Mouse (Mus musculus) megakaryocyte, adult 5-6 weeks (primary cell): ENCODE data around the gene Fam193b. TPM values are rescaled to one million over a fixed set of nuclear protein-coding genes. Genes with fewer than 3 reads are reported as not detected.
A peak's percentile ranks its signal among the peaks of the same experiment; 100 is the strongest.
"Not testable (repeated sequence)": the region's sequence is repeated elsewhere in the genome, so short reads cannot be mapped to it uniquely, and the experiment has no call there.

Experiments
- ATAC-seq: 2 replicates; pipeline ENCODE4 v1.8.0; 2016; ENCODE audit warnings: mild to moderate bottlenecking, inconsistent platforms; ENCODE audit not compliant: poor library complexity, severe bottlenecking
- total RNA-seq, 2 experiments: library from RNA; stranded (forward) in 1 of 2; stranded (reverse) in 1 of 2; fragments of 153-499, 151-499 nt in 1 of 2; fragments of 221-1000, 200-1000 nt in 1 of 2; gene quantifications; 2 replicates each; pipeline versions ENCODE4 v1.2.3 to v1.2.4; 2015 to 2017

The Fam193b gene
- total RNA-seq (2015) = 29.7 and 35.4 TPM in 2 replicates
- total RNA-seq (2017) = 19.1 and 26.4 TPM in 2 replicates

GRCm38 (mm10) chr13:55571027-55571751 lies at the start of gene Fam193b:
Gene Fam193b, minus strand, starts transcription at chr13:55571120.
- ATAC-seq = peak; percentile 99

- no peak for ATAC-seq
Observed at GRCm38 (mm10) chr13:55620275-55620674, 49.4 kb upstream of the Fam193b start.

- ATAC-seq = no peak
Observed at GRCm38 (mm10) chr13:55619328-55619727, 48.4 kb upstream of the Fam193b start.

GRCm38 (mm10) chr13:55613471-55613870 lies 42.6 kb upstream of the Fam193b start:
- no peak for ATAC-seq

- ATAC-seq = no peak
Observed at GRCm38 (mm10) chr13:55611996-55612395, 41.1 kb upstream of the Fam193b start.

- no peak for ATAC-seq
Observed at GRCm38 (mm10) chr13:55607624-55608006, 36.7 kb upstream of the Fam193b start.

GRCm38 (mm10) chr13:55606899-55607623 lies 36.1 kb upstream of the Fam193b start:
- no peak for ATAC-seq

GRCm38 (mm10) chr13:55604606-55605005 lies 33.7 kb upstream of the Fam193b start:
- no peak for ATAC-seq

GRCm38 (mm10) chr13:55601611-55602010 lies 30.7 kb upstream of the Fam193b start:
- ATAC-seq = peak; percentile 58

GRCm38 (mm10) chr13:55600657-55601056 lies 29.7 kb upstream of the Fam193b start:
- peak; percentile 66 for ATAC-seq

- ATAC-seq = peak; percentile 97
Observed at GRCm38 (mm10) chr13:55599566-55600540, 28.9 kb upstream of the Fam193b start, which contains the start of gene B4galt7. Gene B4galt7, plus strand, starts transcription at chr13:55599896.

- no peak for ATAC-seq
Observed at GRCm38 (mm10) chr13:55596802-55597201, 25.9 kb upstream of the Fam193b start.

- no peak for ATAC-seq
Observed at GRCm38 (mm10) chr13:55595375-55595774, 24.5 kb upstream of the Fam193b start.

- no peak for ATAC-seq
Observed at GRCm38 (mm10) chr13:55593254-55593747, 22.4 kb upstream of the Fam193b start.

GRCm38 (mm10) chr13:55592512-55593253 lies 21.8 kb upstream of the Fam193b start:
- peak; percentile 100 for ATAC-seq

GRCm38 (mm10) chr13:55591961-55592490 lies 21.1 kb upstream of the Fam193b start:
- ATAC-seq = no peak

GRCm38 (mm10) chr13:55578086-55578485 lies 7.2 kb upstream of the Fam193b start:
- no peak for ATAC-seq

GRCm38 (mm10) chr13:55576872-55577271 lies 6.0 kb upstream of the Fam193b start:
- ATAC-seq = not testable (repeated sequence)

GRCm38 (mm10) chr13:55575932-55576331 lies 5.0 kb upstream of the Fam193b start:
- no peak for ATAC-seq

GRCm38 (mm10) chr13:55574321-55574720 lies 3.4 kb upstream of the Fam193b start:
- ATAC-seq = no peak
